Mouse (Mus musculus) hindbrain, embryonic 12.5 days (tissue): ENCODE results near the gene Slit1. TPM values are rescaled to one million over a fixed set of nuclear protein-coding genes. Genes with fewer than 3 reads are reported as not detected.

Experiments
- ATAC-seq: fragments of 200-750 bp; cut with Nextera tagmentation; 2 replicates; pipeline ENCODE4 v1.8.0; 2017; ENCODE audit warnings: moderate TSS enrichment; ENCODE audit not compliant: low FRiP score
- H3K27ac ChIP-seq: fragments of 300-500 bp; sonication (generic); 2 replicates; pipeline ENCODE4 v1.5.1; 2016; ENCODE audit warnings: mild to moderate bottlenecking
- H3K27me3 ChIP-seq: fragments of 300-500 bp; sonication (generic); 2 replicates; pipeline ENCODE4 v1.6.1; 2016; ENCODE audit warnings: mild to moderate bottlenecking
- H3K36me3 ChIP-seq: fragments of 300-500 bp; sonication (generic); 2 replicates; pipeline ENCODE4 v1.6.1; 2016; ENCODE audit warnings: mild to moderate bottlenecking
- H3K4me1 ChIP-seq: fragments of 300-500 bp; sonication (generic); 2 replicates; pipeline ENCODE4 v1.6.1; 2016
- H3K4me2 ChIP-seq: fragments of 300-500 bp; sonication (generic); replicated peaks from 2 replicates; pipeline ENCODE4 v1.6.1; 2016; ENCODE audit warnings: mild to moderate bottlenecking
- H3K4me3 ChIP-seq: fragments of 300-500 bp; sonication (generic); 2 replicates; pipeline ENCODE4 v1.5.1; 2016; ENCODE audit warnings: mild to moderate bottlenecking
- H3K9ac ChIP-seq: fragments of 300-500 bp; sonication (generic); 2 replicates; pipeline ENCODE4 v1.6.1; 2016; ENCODE audit warnings: mild to moderate bottlenecking, moderate library complexity
- H3K9me3 ChIP-seq: fragments of 300-500 bp; sonication (generic); replicated peaks from 2 replicates; pipeline ENCODE4 v1.6.1; 2016; ENCODE audit warnings: mild to moderate bottlenecking
- WGBS: fragments of 180-500 bp; shearing (Covaris S2); methylation state at CpG from one replicate; pipeline ENCODE4 v1.1.7; 2016; 5-methylcytosine and 5-hydroxymethylcytosine counted together
- polyA plus RNA-seq: library from polyadenylated mRNA; unstranded; fragments of >200 nt; fragmentation: Nextera tagmentation; extraction: Ambion mirVana; gene quantifications from 2 replicates; pipeline ENCODE4 v1.2.1, GENCODE M21; 2016

Slit1 gene
- polyA plus RNA-seq, 1 experiment from 2014 or later = 31.9 TPM

- Histone ChIP-seq H3K9me3 (no peaks in the 10 kb centered on the region), H3K9ac (no peak overlapping the region), H3K36me3 (0 out of 2 replicates have a peak, but pooled peaks cover 7% of the 10 kb centered on the region), H3K4me1 (peaks cover 5% of the 10 kb centered on the region; the same call in 1 of the 2 replicates), H3K27me3 (no peaks in the 10 kb centered on the region), H3K4me2 (no peak overlapping the region), H3K4me3 (no peak overlapping the region), H3K27ac (no peak overlapping the region)
- 52% methylated on average over 11 of the region's 11 CpGs for WGBS
- 0 out of 2 replicates have a peak, but pooled peaks have one; percentile 21 for ATAC-seq
Measured at GRCm38 (mm10) chr19:41600647-41601046, 142.8 kb downstream of the Slit1 start.

DNA sequence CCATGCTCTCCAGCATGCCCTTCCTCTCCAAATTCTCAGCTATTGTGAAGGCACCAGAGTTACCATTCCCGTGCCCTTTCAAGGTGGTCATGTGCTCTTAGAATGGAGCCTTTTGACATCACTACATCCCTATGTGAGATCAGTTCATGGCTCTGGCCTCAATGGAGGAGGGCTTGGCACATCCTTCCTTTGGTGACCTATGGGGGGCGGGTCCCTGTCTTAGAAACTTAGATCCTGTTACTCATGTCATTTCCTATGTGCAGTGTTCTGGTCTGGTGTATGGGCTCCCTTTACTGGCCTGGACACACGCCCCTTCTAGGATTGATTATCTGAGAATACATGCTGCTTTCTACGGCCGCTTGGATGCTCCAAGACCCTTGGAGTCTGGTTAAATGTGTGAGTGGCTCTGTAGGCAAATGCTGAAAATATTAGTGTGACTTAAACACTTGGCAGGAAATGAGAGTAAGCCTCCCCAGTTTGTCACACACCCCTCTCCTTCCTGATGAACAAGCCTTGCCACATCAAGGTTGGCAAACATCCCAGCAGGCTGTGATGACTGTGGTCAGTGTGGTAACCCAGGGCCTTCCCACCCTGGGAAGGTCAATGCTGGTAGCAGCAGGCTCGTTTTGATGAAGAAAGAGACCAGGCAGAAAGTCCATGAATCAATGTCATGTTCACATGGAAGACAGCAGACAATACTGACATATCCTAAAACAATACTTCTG lies 146.1 kb downstream of the Slit1 start:
- no peak overlapping the region for H3K4me3 ChIP-seq
- no peak overlapping the region for H3K27ac ChIP-seq
- no peaks in the 10 kb centered on the region for H3K9me3 ChIP-seq
- 82% methylated on average over 6 of the region's 6 CpGs for WGBS
- ATAC-seq = no peak
- no peaks in the 10 kb centered on the region for H3K27me3 ChIP-seq
- 0 out of 2 replicates have a peak, but pooled peaks cover 3% of the 10 kb centered on the region for H3K36me3 ChIP-seq
- no peak overlapping the region for H3K4me2 ChIP-seq
- H3K9ac ChIP-seq = no peak overlapping the region
- peaks cover 5% of the 10 kb centered on the region for H3K4me1 ChIP-seq

- no peak overlapping the region for H3K4me2 ChIP-seq
- ATAC-seq = no peak
- no peaks in the 10 kb centered on the region for H3K36me3 ChIP-seq
- no peak overlapping the region for H3K27ac ChIP-seq
- H3K9me3 ChIP-seq = no peaks in the 10 kb centered on the region
- peaks cover 4% of the 10 kb centered on the region; the same call in 1 of the 2 replicates for H3K4me1 ChIP-seq
- H3K4me3 ChIP-seq = no peak overlapping the region
- 63% methylated on average over 12 of the region's 12 CpGs for WGBS
- H3K27me3 ChIP-seq = no peaks in the 10 kb centered on the region
- no peak overlapping the region for H3K9ac ChIP-seq
Measured at GRCm38 (mm10) chr19:41591808-41592207, 151.7 kb downstream of the Slit1 start.

DNA sequence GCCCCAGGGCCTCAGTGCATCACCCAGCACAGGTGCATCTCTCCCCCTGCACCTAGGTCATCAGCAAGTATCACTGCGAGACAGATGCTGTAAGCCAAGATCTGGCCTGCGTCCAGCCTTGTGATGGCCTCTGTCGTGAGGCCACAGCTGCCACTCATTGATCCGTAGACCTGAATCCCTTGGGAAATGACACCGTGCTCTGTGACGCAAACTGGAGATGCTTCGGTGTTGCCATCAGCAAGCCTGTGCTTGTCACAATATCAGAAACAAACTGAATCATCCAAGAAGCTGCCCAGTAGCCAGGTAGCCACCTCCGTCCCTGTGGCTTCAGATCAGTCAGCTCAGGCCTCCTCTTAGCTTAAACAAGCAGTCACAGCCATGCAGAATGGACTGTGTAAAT lies 153.8 kb downstream of the Slit1 start:
- H3K4me1 ChIP-seq = peaks cover 4% of the 10 kb centered on the region; the same call in 1 of the 2 replicates
- 67% methylated on average over 8 of the region's 8 CpGs for WGBS
- no peaks in the 10 kb centered on the region for H3K27me3 ChIP-seq
- H3K27ac ChIP-seq = no peak overlapping the region
- peaks cover 19% of the 10 kb centered on the region for H3K36me3 ChIP-seq
- H3K4me2 ChIP-seq = no peak overlapping the region
- H3K4me3 ChIP-seq = no peak overlapping the region
- no peaks in the 10 kb centered on the region for H3K9me3 ChIP-seq
- no peak for ATAC-seq
- no peak overlapping the region for H3K9ac ChIP-seq

GRCm38 (mm10) chr19:41589026-41589425 lies 154.4 kb downstream of the Slit1 start:
- H3K36me3 ChIP-seq = peaks cover 26% of the 10 kb centered on the region
- no peak overlapping the region for H3K4me3 ChIP-seq
- H3K27me3 ChIP-seq = no peaks in the 10 kb centered on the region
- no peaks in the 10 kb centered on the region for H3K9me3 ChIP-seq
- H3K27ac ChIP-seq = no peak overlapping the region
- H3K9ac ChIP-seq = no peak overlapping the region
- H3K4me2 ChIP-seq = no peak overlapping the region
- peaks cover 4% of the 10 kb centered on the region; the same call in 1 of the 2 replicates for H3K4me1 ChIP-seq
- ATAC-seq = no peak
- 84% methylated on average over 7 of the region's 7 CpGs for WGBS

DNA sequence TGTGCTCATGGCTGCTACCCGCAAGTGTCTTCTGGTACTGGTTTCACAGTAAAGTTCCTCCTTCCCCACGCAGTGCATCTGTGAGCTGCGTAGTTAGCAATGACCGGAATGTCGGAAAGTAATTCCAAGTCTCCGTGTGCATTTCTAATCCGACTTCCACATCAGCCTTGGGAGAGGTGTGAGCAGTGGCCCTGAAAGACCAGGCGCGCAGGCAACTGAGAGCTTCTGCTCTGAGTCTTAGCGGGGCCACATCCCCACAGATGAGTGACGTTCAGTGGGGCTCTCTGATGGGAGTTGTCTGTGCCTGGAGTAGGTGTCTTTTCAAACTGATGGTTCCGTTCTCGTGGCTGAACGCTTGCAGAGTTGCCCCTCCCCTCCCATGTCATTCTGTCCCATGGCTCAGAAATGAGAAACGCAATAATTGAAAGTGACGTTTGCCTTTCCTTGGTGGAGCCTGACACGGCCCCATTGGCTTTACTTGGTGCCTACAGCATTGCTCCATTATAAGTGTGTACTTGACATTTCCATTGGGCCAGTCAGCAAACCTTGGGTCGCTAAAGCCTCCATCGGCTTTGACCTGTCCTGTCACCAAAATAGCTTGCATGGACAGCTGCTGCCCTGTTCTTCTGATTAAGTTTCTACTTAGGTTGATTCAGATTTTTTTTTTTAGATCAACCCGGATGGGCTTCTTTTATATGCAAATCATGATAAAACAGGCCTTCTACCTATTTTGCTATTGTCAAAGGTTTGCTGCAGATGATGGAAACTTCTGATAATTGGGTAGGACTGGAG lies 155.8 kb downstream of the Slit1 start:
- H3K4me2 ChIP-seq = no peak overlapping the region
- WGBS = 86% methylated on average over 20 of the region's 20 CpGs
- no peak overlapping the region for H3K4me3 ChIP-seq
- no peak overlapping the region for H3K9ac ChIP-seq
- no peaks in the 10 kb centered on the region for H3K27me3 ChIP-seq
- peaks cover 40% of the 10 kb centered on the region for H3K36me3 ChIP-seq
- H3K4me1 ChIP-seq = peaks cover 4% of the 10 kb centered on the region; the same call in 1 of the 2 replicates
- ATAC-seq = no peak
- no peak overlapping the region for H3K27ac ChIP-seq
- H3K9me3 ChIP-seq = no peaks in the 10 kb centered on the region

GRCm38 (mm10) chr19:41586752-41587151 lies 156.7 kb downstream of the Slit1 start:
- Histone ChIP-seq H3K27me3 (no peaks in the 10 kb centered on the region), H3K9ac (no peak overlapping the region), H3K36me3 (peaks cover 48% of the 10 kb centered on the region), H3K27ac (no peak overlapping the region), H3K9me3 (no peaks in the 10 kb centered on the region), H3K4me3 (no peak overlapping the region), H3K4me2 (no peak overlapping the region), H3K4me1 (peaks cover under 1% of the 10 kb centered on the region; the same call in 1 of the 2 replicates)
- 97% methylated on average over 10 of the region's 10 CpGs for WGBS
- no peak for ATAC-seq

GRCm38 (mm10) chr19:41582918-41583514 lies 160.4 kb downstream of the Slit1 start:
- Histone ChIP-seq H3K36me3 (peaks cover 51% of the 10 kb centered on the region), H3K27ac (no peak overlapping the region), H3K9me3 (no peaks in the 10 kb centered on the region), H3K4me2 (no peak overlapping the region), H3K4me1 (no peaks in the 10 kb centered on the region), H3K9ac (no peak overlapping the region), H3K27me3 (no peaks in the 10 kb centered on the region), H3K4me3 (no peak overlapping the region)
- ATAC-seq = no peak
- 95% methylated on average over 5 of the region's 5 CpGs for WGBS

DNA sequence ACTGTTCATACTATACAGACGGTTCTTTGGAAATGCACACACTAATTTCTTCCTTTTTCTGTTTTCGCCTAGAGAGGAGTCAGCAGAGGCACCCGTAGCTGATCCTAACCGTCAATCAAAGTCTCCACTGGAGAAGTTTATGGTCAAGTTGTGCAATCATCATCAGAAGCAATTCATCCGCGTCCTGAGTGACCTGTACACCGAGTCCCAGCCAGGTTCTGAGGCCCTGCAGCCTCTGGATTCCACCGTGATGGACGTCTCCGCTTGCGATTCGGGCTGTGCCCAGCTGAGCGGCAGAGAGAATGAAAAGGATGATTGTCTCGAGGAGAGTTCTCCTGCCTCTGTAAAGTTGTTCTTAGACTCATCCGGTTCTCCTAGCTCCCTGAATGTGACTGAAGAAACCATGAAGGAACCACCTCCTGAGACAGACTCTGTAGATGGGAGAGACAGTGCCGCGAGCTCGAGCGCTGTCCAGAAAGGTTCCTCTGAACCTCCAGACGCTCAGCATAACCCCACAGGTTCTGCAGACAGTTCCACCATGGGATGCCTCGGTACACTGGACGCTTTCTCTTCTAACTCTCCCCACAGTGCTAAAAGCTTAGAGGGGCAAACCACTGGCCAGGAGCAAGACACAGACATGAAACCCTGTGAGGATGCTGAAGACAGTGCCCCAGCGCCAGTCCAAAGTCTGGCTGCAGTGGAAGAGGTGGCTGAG lies 161.6 kb downstream of the Slit1 start, which contains the start of gene Gm340:
TSS of gene Gm340 (plus strand) at position 665 of the 715 bp plus-strand sequence.
- Histone ChIP-seq H3K4me1 (no peaks in the 10 kb centered on the region), H3K4me3 (no peak within 1 kb of the TSS), H3K9ac (no peak within 1 kb of the TSS), H3K9me3 (no peaks in the 10 kb centered on the region), H3K27ac (no peak within 1 kb of the TSS), H3K27me3 (no peaks in the 10 kb centered on the region), H3K36me3 (peaks cover 51% of the 10 kb centered on the region), H3K4me2 (no peak within 1 kb of the TSS)
- ATAC-seq = no peak
- 92% methylated on average over 23 of the region's 23 CpGs for WGBS

GRCm38 (mm10) chr19:41579311-41579920 lies 164.0 kb downstream of the Slit1 start:
- Histone ChIP-seq H3K27me3 (no peaks in the 10 kb centered on the region), H3K4me2 (no peak overlapping the region), H3K27ac (no peak overlapping the region), H3K9me3 (no peaks in the 10 kb centered on the region), H3K4me3 (no peak overlapping the region), H3K4me1 (no peaks in the 10 kb centered on the region), H3K36me3 (peaks cover 29% of the 10 kb centered on the region), H3K9ac (no peak overlapping the region)
- no peak for ATAC-seq
- 88% methylated on average over 4 of the region's 4 CpGs for WGBS

DNA sequence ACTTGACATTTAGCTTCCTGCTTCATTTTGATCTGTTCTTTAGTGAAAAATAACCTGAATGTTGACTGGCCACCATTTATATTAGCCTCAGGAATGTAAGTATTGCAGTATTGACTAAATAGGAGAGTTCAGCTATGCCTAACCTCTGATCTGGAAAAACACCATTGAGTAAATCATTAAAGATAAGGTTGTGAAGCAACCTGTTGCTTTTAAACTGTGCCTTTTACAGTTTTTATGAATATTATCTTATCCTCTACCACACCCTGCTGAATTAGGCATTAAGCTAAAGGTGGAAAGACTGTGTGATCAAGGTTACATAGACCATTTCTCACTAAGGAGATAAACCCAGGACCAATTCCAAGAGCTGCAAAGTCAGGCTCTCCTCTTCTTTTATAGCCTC lies 165.9 kb downstream of the Slit1 start:
- ATAC-seq = no peak
- Histone ChIP-seq H3K4me1 (no peaks in the 10 kb centered on the region), H3K27ac (no peak overlapping the region), H3K9ac (no peak overlapping the region), H3K4me3 (no peak overlapping the region), H3K27me3 (no peaks in the 10 kb centered on the region), H3K9me3 (no peaks in the 10 kb centered on the region), H3K4me2 (no peak overlapping the region), H3K36me3 (peaks cover 11% of the 10 kb centered on the region)
